Mouse (Mus musculus) gastrocnemius, postnatal 4 days (tissue): Measurements from ENCODE around the gene Wdtc1. TPM values are rescaled to one million over a fixed set of nuclear protein-coding genes. Genes with fewer than 3 reads are reported as not detected.

Experiments
- DNase-seq, 2 experiments: peaks; one replicate each; pipeline ENCODE4 v3.0.0; 2021 to 2022; ENCODE audit warnings: low spot score in 2 of 2, mixed read lengths in 2 of 2
- total RNA-seq, 2 experiments: library from RNA; stranded (reverse); gene quantifications; 2 replicates each; pipeline ENCODE4 v1.2.3; 2021

Gene Wdtc1
- total RNA-seq, 2 experiments from 2014 or later, result 43.1 to 45.0 TPM

DNA sequence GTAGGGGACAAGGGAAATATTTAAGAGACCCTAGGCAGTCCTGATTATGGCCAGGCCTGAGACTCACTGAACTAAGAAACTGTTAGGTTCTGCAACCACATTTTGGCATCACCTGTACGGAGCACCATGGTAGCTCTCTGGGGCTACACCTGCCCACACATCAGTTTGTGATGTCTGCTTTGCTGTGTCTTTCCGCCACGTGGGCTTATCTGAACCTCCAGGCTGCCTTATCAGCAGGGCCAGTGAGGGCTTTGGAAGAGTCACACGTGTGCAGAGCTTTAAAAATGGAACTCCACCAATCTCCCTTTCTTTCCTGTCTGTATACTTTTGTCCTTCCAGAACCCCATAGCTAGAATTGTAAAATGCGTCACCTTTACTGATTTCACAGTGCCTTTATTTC, 67.3 kb downstream of the Wdtc1 start:
- no peak for DNase-seq

DNA sequence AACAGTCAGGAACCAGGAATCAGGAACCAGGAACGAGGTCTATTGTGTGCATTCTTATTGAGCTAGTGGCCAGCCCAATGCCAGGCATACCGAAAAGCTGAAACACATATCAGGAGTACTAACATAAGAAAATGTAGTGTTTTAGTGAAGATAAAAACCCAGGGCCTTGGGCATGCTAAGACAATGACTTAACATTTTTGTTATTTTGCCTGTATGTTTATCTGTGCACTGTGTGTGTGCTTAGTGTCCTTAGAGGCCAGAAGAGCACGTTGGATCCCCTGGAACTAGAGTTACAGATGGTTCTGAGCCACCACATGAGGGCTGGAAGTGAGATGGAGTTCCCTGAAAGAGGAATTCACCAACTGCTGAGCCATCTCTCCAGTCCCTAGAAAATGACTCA, 68.0 kb downstream of the Wdtc1 start:
- DNase-seq, result no peak

DNA sequence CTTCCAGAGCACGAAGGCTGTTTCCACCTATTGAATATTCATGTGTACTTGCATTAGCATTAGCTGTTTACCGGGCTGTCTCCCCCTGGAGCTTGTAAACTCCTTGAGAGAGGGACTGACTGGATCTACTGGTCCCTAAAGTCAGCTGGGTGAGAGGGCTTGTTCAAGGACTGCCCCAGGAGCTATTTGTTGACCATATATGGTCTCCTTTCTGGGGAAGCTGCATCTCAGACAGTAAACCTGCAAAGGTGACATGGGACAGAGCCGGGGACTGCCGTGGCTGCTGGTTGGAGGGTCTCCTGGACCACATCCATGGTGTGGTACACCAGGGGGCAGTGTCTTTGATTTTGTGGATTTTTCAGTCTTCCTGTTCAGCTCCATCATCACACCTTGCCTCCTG, 70.6 kb downstream of the Wdtc1 start:
- no peak for DNase-seq

DNA sequence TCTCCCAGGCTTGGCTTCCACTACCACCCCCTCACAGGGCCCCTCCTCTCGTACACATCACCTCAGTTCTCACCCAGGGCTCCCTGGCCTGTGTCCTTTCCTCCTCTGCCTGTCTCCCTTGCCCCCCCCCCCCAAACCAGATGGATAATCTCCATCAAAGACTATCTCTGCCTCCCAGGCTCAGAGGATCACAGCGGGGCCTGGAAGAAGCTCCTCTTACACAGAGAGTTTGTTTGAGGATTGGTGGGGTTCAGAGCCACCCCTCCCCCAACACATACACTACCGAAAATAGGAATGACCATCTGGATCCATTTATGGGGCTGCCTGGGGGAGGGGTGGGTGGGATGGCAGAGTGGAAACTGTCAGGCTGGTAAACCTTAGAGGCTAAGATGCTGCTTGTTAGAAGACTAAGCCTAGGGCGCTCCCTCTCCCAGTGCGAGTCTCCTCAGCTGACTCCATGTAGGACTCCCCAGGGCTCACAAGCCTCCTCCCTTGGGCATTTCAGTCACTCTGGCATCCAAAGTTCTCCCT, 71.3 kb downstream of the Wdtc1 start:
- DNase-seq, result no peak

DNA sequence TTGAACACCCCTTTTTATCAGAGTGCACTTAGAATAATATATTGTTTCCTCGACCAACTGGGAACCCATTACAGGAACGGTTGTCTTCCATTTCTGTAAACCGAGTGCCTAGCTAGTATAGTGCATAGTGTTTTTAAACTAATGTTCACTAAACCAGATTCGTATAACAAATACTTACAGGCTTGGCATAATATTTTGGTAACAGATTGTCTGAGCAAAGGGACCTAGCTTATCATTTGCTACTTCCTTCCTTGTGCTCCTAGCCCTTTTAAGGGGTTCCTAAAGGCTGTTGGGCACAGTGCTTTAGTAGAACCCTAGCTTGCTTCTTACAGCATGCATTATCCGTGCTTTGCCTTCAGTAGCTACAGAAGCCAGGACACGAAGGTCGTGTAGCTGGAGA, 71.8 kb downstream of the Wdtc1 start:
- DNase-seq, result no peak

DNA sequence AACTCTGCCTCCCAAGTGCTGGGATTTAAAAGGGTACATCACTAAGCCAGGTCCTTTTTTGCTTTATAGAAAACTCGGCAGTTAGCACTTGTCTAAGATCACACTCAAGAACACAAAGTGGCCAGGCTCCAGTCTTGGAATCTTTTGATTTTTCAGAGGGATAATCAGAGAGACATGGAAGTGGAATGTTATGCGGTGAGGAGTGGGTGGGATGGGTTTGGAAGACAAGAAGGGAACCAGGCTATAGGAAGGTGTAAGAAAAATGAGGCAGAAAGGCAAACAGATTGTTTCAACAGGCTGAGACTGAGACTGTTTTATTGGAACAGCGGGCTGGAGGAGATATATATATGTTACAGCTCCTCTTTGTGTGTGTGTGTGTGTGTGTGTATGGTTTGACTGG, 74.8 kb downstream of the Wdtc1 start:
- no peak for DNase-seq

DNA sequence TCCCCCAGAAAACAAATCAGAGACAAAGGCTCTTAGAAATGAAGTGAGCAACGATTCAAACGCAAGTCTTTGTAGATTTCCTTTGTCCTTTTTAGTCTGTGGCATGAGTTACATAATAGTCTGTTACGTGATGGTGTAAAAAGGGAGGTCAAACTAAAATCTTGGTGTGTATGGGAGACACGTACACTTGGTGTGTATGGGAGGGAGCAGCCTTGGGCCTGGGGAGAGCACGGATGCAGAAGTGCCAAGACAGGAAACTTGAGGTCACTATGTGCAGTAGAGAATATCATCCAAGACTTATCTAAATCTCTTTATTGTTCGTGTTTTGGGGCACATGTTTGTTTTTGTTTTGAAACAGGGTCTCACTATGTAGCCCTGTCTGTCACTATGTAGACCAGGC, 75.2 kb downstream of the Wdtc1 start:
- DNase-seq, result no peak

DNA sequence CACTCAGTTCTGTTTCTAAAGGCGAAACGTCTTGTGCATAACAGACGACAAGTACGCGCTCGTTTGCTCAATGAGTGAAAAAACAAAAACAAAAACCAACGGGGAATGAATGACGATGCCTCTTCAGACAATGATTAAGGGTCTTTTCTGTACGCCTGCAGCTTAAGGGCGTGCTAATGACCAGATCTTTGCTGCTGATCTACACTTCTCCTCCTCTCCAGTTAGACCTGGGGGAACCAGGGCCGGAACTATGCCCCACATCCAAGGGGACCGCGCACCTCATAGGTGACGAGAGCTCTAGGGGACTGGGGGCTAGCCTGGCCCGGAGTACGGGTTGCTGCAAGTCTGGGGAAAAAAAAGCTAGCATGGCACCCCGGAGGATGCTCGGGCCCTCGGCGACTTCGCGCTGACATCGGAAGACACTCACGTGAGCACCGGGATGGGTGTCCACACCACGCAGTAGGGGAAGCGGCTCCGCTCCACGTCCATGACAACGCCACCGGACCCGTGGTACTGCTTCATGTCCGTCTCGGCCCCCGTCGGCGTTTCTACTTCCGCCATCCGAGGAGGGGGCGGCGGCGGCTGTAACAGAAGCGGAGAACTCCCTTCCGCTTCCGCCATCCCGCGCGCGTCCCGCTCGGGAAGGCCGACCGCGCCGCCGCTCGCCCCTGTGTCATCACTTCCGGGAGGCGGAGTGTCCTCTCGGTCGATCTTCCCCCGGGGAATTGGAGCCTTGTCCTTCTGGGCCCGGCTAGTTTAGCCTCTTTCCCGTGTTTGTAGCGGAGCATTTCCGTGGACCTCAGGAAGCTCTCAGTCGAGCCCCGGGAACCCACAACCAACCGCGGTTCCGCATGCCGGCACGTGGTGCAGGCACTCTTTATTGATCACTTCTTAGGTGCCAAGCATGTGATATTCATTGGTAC, 75.9 kb downstream of the Wdtc1 start, which contains the start of gene Tmem222:
TSS of gene Tmem222 (minus strand) at position 689 of the 923 bp plus-strand sequence.
- DNase-seq, result peak; percentile 89 to 93

DNA sequence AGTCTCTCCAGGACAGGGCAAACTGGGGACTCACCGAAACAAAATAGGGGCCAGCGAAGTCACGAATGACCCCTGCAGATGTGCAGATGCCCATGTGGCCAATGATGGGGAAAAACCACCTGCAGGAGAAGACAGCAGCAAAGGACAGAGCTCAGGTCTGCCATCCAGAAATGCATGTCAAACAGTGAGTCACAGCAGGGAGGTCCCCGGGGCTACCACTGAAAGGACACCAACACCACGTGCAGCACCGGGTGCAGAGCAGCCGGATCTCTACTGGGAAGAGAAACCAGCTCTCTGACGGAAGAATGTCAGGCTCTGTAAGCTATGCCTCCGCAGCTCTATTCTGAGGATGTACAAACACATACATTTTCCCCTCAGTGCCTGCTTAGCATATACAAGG, 82.4 kb downstream of the Wdtc1 start:
- no peak for DNase-seq

DNA sequence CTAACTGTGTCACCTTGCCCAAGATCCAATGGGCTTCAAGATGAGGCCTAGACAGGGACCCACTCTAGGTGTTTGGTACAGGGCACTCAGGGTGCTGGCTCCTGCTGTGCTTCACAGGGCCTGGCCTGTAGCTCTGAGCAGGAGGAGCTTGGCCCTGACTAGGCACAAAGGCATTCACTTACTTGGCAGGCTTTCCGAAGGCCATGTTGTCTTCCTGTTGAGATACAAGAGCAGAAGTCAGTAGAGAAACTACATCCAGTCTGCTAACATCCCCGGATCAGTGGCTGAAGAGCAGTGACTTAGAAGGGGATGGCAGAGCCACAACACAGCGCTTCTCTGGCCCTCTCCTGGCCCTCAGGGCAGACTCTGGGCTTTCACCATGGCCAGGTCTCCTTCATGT, 83.7 kb downstream of the Wdtc1 start:
- DNase-seq, result no peak

DNA sequence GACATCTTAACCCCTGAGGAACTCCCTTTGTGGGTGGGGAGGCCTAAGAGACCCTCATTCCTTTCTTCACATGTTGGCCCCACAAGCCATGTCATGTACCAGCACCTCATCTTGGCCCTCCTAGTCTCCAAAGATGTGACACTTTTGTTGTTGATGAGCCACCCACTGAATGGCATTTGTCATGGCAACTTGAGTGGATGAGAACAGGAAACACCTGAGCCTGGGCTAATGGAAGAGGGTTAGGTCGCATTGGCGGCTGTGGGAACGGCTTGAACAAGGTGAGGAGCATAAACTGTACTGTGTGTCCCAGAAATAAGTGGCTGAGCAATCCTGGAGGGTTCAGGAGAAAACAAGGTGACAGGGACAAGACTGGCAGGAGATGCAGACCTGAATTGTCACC, 84.3 kb downstream of the Wdtc1 start:
- DNase-seq, result no peak

DNA sequence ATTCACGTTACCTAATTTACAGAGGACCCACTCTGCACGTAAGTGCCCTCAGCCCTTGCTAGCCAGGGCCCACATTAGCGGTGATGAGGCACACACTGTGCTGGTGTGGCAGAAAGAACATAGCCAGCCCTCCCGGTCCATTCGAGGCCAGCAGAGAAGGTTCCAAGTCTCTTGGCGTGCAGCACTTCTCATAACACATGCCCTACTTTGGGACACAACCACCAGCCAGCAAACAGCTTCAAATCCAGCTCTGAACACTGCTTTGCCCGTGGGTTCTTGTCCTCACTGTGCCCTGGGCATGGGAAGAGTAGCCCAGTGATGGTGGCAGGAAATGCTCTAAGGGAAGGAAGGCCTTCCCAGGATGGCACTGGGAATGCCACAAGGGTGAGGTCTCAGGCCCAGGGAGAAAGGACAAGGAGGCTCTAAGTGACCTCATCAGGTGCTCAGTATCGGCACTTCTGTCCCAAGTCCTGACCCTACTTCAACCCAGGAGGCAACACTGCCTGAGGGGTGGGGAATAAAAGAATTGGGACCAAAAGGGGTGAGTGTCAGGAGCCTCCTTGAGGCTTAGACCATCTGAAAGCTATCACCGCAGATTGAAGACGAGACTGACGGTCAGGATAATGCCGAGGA, 86.9 kb downstream of the Wdtc1 start:
- DNase-seq, result no peak

DNA sequence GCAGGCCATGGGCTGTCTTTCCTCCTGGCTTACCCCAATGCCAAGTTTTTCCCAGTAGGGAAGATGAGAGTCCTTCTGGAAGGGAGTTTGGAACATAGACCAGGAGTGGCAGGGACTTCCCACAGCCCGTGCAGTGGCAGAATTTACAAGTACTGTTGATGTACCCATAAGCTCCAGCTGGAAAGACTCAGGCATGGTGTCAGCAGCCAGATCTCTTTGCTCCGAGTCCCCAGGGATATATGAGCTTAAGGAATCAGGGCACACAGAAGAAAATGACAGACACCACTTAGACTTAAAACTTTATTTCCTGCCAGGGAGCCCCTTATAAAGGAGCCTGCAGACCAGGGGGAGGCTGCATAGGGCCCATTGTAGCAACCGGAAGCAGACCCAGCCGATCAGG, 87.5 kb downstream of the Wdtc1 start:
- no peak for DNase-seq

DNA sequence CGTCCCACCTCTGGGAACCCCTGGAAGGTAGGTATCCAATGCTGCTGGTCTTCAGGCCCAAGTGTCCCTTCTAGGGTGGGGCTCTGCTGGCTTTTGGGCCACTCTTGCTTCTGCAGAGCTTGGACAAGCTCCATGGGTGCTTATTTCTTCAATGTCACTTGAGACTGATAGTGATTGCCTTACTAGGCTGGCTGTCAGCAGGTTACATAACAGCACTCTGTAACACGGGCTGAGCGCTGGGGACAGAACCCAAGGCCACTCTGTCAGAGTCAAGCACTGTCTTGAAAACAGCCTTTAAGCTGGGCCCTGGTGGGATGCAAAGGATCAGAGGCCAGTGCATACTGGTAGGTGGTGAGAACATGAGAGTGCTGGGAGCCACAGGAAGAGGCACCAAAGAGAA, 88.0 kb downstream of the Wdtc1 start:
- no peak for DNase-seq

DNA sequence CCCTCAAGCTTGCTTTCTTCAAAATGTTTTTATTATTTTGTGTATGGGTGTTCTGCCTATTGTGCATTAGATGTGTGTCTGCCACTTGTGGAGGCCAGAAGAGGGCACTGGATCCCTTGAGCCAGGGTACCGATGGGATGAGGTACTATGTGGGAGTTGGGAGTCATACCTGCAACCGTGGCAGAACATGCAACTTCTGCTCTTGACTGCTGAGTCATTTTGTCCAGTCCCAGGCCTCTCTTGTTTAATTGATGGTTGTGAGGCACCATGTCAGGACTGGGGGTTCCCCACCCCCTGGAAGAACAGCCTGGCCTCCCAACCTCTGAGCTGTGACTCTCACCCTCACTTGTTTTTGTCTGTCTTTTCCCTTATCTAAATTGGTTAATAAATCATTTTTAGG, 88.7 kb downstream of the Wdtc1 start:
- no peak for DNase-seq

DNA sequence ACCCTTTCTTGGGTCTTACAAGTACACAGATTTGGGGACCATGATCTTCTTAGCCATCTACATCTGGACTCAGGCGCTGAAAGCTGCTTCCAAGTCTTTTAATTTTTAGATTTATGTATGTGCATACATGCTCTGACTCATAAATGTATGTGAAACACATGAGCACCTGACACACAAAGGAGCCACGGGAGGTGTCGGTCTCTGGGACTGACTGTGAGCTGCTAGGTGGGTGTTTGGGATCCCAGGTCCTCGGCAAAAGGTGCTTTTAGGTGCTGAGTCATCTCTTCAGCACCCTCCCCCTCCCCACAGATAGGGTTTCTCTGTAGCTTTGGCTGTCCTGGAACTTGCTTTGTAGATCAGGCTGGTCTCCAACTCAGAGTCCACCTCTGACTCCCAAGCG, 89.5 kb downstream of the Wdtc1 start:
- DNase-seq, result no peak

DNA sequence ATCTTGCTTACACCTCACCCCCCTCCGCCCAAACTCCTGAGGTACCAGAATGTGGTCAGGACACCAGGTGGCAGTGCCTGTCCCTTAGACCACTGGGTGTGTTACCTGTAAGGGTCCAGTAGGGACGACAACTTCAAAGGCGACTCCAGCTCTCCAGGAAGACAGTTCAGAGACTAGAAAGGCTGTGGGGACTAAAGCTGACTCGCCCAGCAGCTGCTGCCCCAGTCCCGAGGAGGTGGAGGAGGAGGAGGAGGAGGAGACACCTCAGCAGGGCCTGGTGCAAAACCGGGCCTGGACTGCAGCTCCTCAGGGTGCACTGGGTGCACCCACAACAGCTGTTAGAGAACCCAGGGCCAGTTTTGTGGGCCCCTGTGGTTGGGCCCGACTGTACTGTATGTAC, 90.4 kb downstream of the Wdtc1 start, which contains the start of gene Sytl1:
TSS of gene Sytl1 (minus strand) at position 232 of the 400 bp plus-strand sequence.
- DNase-seq, result no peak

DNA sequence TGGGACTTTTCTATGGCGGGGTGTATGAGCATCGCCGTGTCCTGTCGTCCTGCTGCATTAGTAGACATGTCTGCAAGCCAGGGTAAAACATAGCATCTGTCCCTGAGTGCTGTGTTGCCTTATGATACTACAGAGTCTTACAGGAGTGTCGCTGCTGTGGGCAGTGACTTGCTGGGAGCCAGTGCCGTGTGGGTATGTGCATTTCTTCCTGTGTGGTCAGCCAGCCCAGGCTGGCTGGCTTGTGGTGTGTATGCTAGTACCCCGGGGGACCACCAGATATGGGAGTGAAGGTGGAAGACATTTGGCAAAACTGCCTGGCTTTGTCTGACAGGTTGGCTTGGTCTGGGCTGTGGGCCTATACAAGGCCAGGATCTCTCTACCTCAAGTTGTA, 90.9 kb downstream of the Wdtc1 start:
- no peak for DNase-seq

DNA sequence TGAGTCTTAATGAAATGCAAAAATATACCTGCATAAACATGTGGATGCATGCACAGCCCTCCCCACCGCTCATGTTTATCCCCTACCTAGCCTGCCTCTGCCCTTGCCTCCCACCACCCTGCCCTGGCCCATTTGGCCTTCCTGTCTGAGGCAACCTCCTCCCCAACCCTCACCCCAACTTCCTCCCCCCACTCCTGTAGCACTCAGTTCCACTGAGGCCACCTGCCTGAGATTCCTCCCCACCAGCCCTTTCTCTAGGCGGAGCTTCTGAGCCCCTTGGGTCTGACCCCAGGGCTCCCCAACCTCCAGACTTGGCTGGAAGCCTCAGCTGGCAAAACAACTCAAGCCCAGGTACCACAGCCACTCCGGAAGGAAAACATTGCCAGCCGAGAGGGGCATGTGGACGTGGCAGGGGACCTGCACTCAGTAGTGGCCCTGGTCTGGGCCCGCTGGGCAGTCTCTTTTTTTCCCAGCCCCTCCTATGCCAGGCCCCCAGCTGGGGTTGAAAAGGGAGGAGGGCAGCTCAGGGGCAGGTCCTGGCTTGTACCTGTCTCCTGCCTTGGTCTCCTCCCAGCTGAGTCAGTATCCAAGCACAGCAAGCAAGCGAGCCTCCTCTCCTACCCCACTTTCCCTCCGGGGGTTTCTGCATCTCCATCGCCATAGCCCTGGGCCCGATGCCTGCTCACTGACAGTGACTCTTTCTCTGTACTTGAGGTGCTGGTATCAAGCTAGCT, 91.5 kb downstream of the Wdtc1 start:
- no peak for DNase-seq

DNA sequence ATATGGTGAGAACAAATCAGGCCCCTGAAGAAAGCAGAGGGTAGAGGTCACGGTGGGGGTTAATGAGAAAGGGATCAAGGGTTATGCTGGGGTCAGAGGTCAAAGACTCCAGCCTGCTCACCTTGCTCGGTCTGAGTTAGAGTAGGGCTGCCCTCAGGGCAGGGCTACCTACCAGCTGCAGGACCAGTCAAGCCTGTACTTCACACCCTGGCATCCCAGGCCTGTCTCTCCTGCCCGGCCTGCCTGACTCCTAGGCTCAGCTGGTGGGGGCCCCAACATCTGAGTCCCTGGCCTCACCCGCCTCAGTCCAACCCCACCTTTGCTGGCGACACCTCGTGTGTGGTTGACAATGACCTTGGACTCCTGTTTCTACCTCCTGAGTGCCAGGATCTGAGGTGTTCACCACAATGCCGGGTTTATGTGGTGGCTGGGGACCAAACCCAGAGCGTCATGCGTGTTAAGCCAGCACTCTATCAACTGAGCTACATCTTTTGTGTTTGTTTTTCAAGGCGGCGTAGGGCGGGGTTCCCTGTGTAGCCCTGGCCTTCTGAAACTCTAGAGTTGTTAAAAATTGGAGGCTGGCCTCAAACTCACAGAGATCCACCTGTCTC, 95.4 kb downstream of the Wdtc1 start:
- no peak for DNase-seq

DNA sequence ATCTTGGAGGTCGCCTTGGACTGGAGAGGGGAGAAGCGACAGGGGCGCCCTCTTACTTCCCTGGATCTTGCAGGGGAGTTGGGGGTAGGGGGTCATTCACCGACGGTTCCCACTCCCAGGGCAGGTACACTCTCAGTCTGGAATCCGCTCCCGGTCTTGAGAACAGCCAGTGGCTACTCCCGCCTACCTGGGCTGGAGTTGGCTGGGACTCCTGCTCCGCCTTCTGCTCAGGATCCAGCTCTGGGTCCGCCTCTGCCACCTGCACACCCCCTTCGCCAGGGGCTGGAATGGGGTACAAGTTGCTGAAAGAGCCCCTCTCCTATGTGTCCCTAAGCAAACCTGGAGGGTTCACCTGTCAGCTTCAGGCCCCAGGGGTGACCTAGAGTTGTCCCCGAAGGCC, 96.1 kb downstream of the Wdtc1 start:
- no peak for DNase-seq
